Mouse (Mus musculus) liver, embryonic 14.5 days (tissue): ENCODE results near the gene Il12rb2.

ENCODE experiments used
- CTCF ChIP-seq: IDR thresholded peaks from 2 replicates; pipeline ENCODE4 v1.5.1; 2016; ENCODE audit warnings: antibody characterized with exemption, low read depth, control low read depth
- EP300 ChIP-seq: IDR thresholded peaks from 2 replicates; pipeline ENCODE4 v1.6.1; 2016; ENCODE audit warnings: antibody characterized with exemption, low read depth

- TF ChIP-seq EP300 (no peak), CTCF (no peak)
These were observed 77.2 kb downstream of the Il12rb2 start for GRCm38 (mm10) chr6:67298742-67299141.
